Mouse (Mus musculus) lung, postnatal 10 days (tissue): ENCODE data around the gene Ribc2.

Experiments used
- DNase-seq: peaks from one replicate; pipeline ENCODE4 v3.0.0; 2021

The Ribc2 gene

GRCm38 (mm10) chr15:85131275-85132192, at the start of gene Ribc2, which contains the start of gene Smc1b:
Ribc2 (plus strand) TSS chr15:85132078.
Smc1b (minus strand) TSS chr15:85131964.
- DNase-seq, result peak; percentile 78

GRCm38 (mm10) chr15:85085641-85086040, 46.2 kb upstream of the Ribc2 start:
- no peak for DNase-seq

GRCm38 (mm10) chr15:85132193-85132520, 279 bp downstream of the Ribc2 start:
- DNase-seq, result no peak

- DNase-seq, result no peak
Observed at GRCm38 (mm10) chr15:85135143-85135542, 3.3 kb downstream of the Ribc2 start.

GRCm38 (mm10) chr15:85141290-85141689, 9.4 kb downstream of the Ribc2 start:
- DNase-seq, result no peak

GRCm38 (mm10) chr15:85142441-85142840, 10.6 kb downstream of the Ribc2 start:
- no peak for DNase-seq

GRCm38 (mm10) chr15:85143161-85143560, 11.3 kb downstream of the Ribc2 start:
- DNase-seq, result peak; percentile 0

GRCm38 (mm10) chr15:85143747-85144146, 11.9 kb downstream of the Ribc2 start:
- no peak for DNase-seq

- DNase-seq, result no peak
Observed at GRCm38 (mm10) chr15:85144249-85144648, 12.4 kb downstream of the Ribc2 start.

GRCm38 (mm10) chr15:85151433-85151918, 19.6 kb downstream of the Ribc2 start:
- peak; percentile 80 for DNase-seq

GRCm38 (mm10) chr15:85152577-85152976, 20.7 kb downstream of the Ribc2 start:
- peak; percentile 58 for DNase-seq

GRCm38 (mm10) chr15:85154091-85154490, 22.2 kb downstream of the Ribc2 start:
- no peak for DNase-seq

- no peak for DNase-seq
Observed at GRCm38 (mm10) chr15:85156198-85156597, 24.3 kb downstream of the Ribc2 start.

GRCm38 (mm10) chr15:85161416-85161815, 29.5 kb downstream of the Ribc2 start:
- DNase-seq, result no peak

GRCm38 (mm10) chr15:85162693-85163663, 31.1 kb downstream of the Ribc2 start:
- peak; percentile 75 for DNase-seq

- peak; percentile 29 for DNase-seq
Observed at GRCm38 (mm10) chr15:85166433-85166933, 34.6 kb downstream of the Ribc2 start.

- no peak for DNase-seq
Observed at GRCm38 (mm10) chr15:85167086-85167679, 35.3 kb downstream of the Ribc2 start.

GRCm38 (mm10) chr15:85172054-85172453, 40.2 kb downstream of the Ribc2 start:
- DNase-seq, result peak; percentile 77

GRCm38 (mm10) chr15:85173425-85173824, 41.5 kb downstream of the Ribc2 start:
- no peak for DNase-seq

- DNase-seq, result no peak
Observed at GRCm38 (mm10) chr15:85174060-85174459, 42.2 kb downstream of the Ribc2 start.

GRCm38 (mm10) chr15:85177576-85177975, 45.7 kb downstream of the Ribc2 start:
- peak; percentile 34 for DNase-seq

GRCm38 (mm10) chr15:85178172-85178571, 46.3 kb downstream of the Ribc2 start:
- DNase-seq, result no peak
